Mouse (Mus musculus) midbrain, postnatal 0 days (tissue): ENCODE measurements at regions not wholly inside any gene's neighbourhood (a gene's known extent, or its start where the extent isn't known, plus 50 kb on each side); places are given as distances from the start of the nearest gene placed in this dataset.

Experiments
- ATAC-seq: fragments of 200-750 bp; cut with Nextera tagmentation; 2 replicates; pipeline ENCODE4 v1.8.0; 2017; ENCODE audit warnings: moderate number of reproducible peaks, mild to moderate bottlenecking, moderate TSS enrichment, moderate library complexity; ENCODE audit not compliant: low FRiP score
- DNase-seq: peaks from one replicate; pipeline ENCODE4 v3.0.0-alpha.2; 2015; ENCODE audit warnings: low spot score
- H3K27ac ChIP-seq: fragments of 300-500 bp; sonication (generic); 2 replicates; pipeline ENCODE4 v1.5.1; 2014; ENCODE audit warnings: low read depth, mild to moderate bottlenecking, low read length, mixed read lengths
- H3K27me3 ChIP-seq: fragments of 300-500 bp; sonication (generic); 2 replicates; pipeline ENCODE4 v1.6.1; 2014; ENCODE audit warnings: low read length, control low read depth, mixed read lengths; ENCODE audit not compliant: insufficient read depth
- H3K36me3 ChIP-seq: fragments of 300-500 bp; sonication (generic); 2 replicates; pipeline ENCODE4 v1.6.1; 2014; ENCODE audit warnings: low read length, control low read depth, mixed read lengths; ENCODE audit not compliant: insufficient read depth
- H3K4me1 ChIP-seq: fragments of 300-500 bp; sonication (generic); 2 replicates; pipeline ENCODE4 v1.6.1; 2014; ENCODE audit warnings: mild to moderate bottlenecking, control low read depth, antibody characterized with exemption, low read length, mixed read lengths; ENCODE audit not compliant: insufficient read depth
- H3K4me2 ChIP-seq: fragments of 300-500 bp; sonication (generic); 2 replicates; pipeline ENCODE4 v1.6.1; 2014; ENCODE audit warnings: low read depth, mild to moderate bottlenecking, low read length, mixed read lengths; ENCODE audit not compliant: poor library complexity, severe bottlenecking
- H3K4me3 ChIP-seq: fragments of 300-500 bp; sonication (generic); 2 replicates; pipeline ENCODE4 v1.5.1; 2014; ENCODE audit warnings: low read depth, mild to moderate bottlenecking, low read length, moderate library complexity
- H3K9ac ChIP-seq: fragments of 300-500 bp; sonication (generic); replicated peaks from 2 replicates; pipeline ENCODE4 v1.6.1; 2014; ENCODE audit warnings: mild to moderate bottlenecking, low read length, moderate library complexity, mixed read lengths; ENCODE audit not compliant: poor library complexity, severe bottlenecking
- H3K9me3 ChIP-seq: fragments of 300-500 bp; sonication (generic); 2 replicates; pipeline ENCODE4 v1.6.1; 2016; ENCODE audit warnings: low read length, control low read depth
- CTCF ChIP-seq: IDR thresholded peaks from 2 replicates; pipeline ENCODE4 v1.5.1; 2016; ENCODE audit warnings: antibody characterized with exemption, mild to moderate bottlenecking
- WGBS: fragments of 180-500 bp; shearing (Covaris S2); extraction: QIAGEN DNeasy Blood & Tissue Kit; methylation state at CpG from one replicate; pipeline ENCODE4 v1.1.7; 2014; 5-methylcytosine and 5-hydroxymethylcytosine counted together

GRCm38 (mm10) chr13:43863581-43864100 lies 79.1 kb downstream of the Cd83 start:
- no peaks in the 10 kb centered on the region for H3K9me3 ChIP-seq
- H3K27ac ChIP-seq, result 0 out of 2 replicates have a peak overlapping the region, but pooled peaks have one; percentile 21
- TF ChIP-seq CTCF, result no peak
- no peak overlapping the region for H3K9ac ChIP-seq
- DNase-seq, result no peak
- no peak overlapping the region for H3K4me3 ChIP-seq
- H3K4me1 ChIP-seq, result peaks cover 6% of the 10 kb centered on the region; the same call in 1 of the 2 replicates
- ATAC-seq, result no peak
- H3K27me3 ChIP-seq, result no peaks in the 10 kb centered on the region
- H3K4me2 ChIP-seq, result peak overlapping the region; percentile 55; the same call in 1 of the 2 replicates
- 72% methylated on average over 7 of the region's 7 CpGs for WGBS
- H3K36me3 ChIP-seq, result no peaks in the 10 kb centered on the region

GRCm38 (mm10) chr13:43864153-43864861 lies 79.7 kb downstream of the Cd83 start:
- 2% methylated on average over 35 of the region's 35 CpGs for WGBS
- H3K9me3 ChIP-seq, result no peaks in the 10 kb centered on the region
- peak overlapping the region; percentile 55 for H3K4me2 ChIP-seq
- DNase-seq (peak; percentile 98), ATAC-seq (peak; percentile 100)
- 0 out of 2 replicates have a peak overlapping the region, but pooled peaks have one; percentile 21 for H3K27ac ChIP-seq
- peak; percentile 100 for TF ChIP-seq CTCF
- no peak overlapping the region for H3K9ac ChIP-seq
- no peaks in the 10 kb centered on the region for H3K36me3 ChIP-seq
- peak overlapping the region; percentile 25 for H3K4me3 ChIP-seq
- H3K27me3 ChIP-seq, result no peaks in the 10 kb centered on the region
- peaks cover 6% of the 10 kb centered on the region; the same call in 1 of the 2 replicates for H3K4me1 ChIP-seq

- no peaks in the 10 kb centered on the region for H3K9me3 ChIP-seq
- 0 out of 2 replicates have a peak overlapping the region, but pooled peaks have one; percentile 34 for H3K9ac ChIP-seq
- WGBS, result 4% methylated on average over 20 of the region's 20 CpGs
- TF ChIP-seq CTCF, result no peak
- H3K4me3 ChIP-seq, result peak overlapping the region; percentile 25
- 0 out of 2 replicates have a peak overlapping the region, but pooled peaks have one; percentile 26 for H3K27ac ChIP-seq
- H3K4me2 ChIP-seq, result peak overlapping the region; percentile 55
- no peaks in the 10 kb centered on the region for H3K36me3 ChIP-seq
- H3K4me1 ChIP-seq, result peaks cover 6% of the 10 kb centered on the region; the same call in 1 of the 2 replicates
- ATAC-seq (peak; percentile 8; the same call in 1 of the 2 replicates), DNase-seq (no peak)
- H3K27me3 ChIP-seq, result no peaks in the 10 kb centered on the region
Observed at GRCm38 (mm10) chr13:43865036-43865435, 80.5 kb downstream of the Cd83 start.

- Histone ChIP-seq H3K9ac (no peak overlapping the region), H3K4me1 (no peaks in the 10 kb centered on the region), H3K27me3 (no peaks in the 10 kb centered on the region), H3K4me2 (no peak overlapping the region), H3K27ac (no peak overlapping the region), H3K4me3 (no peak overlapping the region), H3K9me3 (no peaks in the 10 kb centered on the region), H3K36me3 (no peaks in the 10 kb centered on the region)
- no peak for ATAC-seq
- TF ChIP-seq CTCF, result peak; percentile 29; the same call in 1 of the 2 replicates
- no peak for DNase-seq
- WGBS, result 85% methylated on average over 9 of the region's 9 CpGs
Observed at GRCm38 (mm10) chr13:43875895-43876294, 91.3 kb downstream of the Cd83 start.

GRCm38 (mm10) chr13:43887284-43887683 lies 102.7 kb downstream of the Cd83 start:
- Histone ChIP-seq H3K4me1 (no peaks in the 10 kb centered on the region), H3K36me3 (no peaks in the 10 kb centered on the region), H3K4me2 (no peak overlapping the region), H3K27me3 (no peaks in the 10 kb centered on the region), H3K4me3 (no peak overlapping the region), H3K9ac (no peak overlapping the region), H3K27ac (no peak overlapping the region), H3K9me3 (no peaks in the 10 kb centered on the region)
- TF ChIP-seq CTCF, result no peak
- WGBS, result 89% methylated on average over 3 of the region's 3 CpGs
- no peak for ATAC-seq
- no peak for DNase-seq

GRCm38 (mm10) chr13:43891928-43892327 lies 107.4 kb downstream of the Cd83 start:
- Histone ChIP-seq H3K36me3 (no peaks in the 10 kb centered on the region), H3K9ac (no peak overlapping the region), H3K4me3 (no peak overlapping the region), H3K27me3 (no peaks in the 10 kb centered on the region), H3K9me3 (no peaks in the 10 kb centered on the region), H3K27ac (no peak overlapping the region), H3K4me2 (no peak overlapping the region), H3K4me1 (no peaks in the 10 kb centered on the region)
- ATAC-seq (no peak), DNase-seq (no peak)
- 83% methylated on average over 3 of the region's 3 CpGs for whole genome bisulfite sequencing
- TF ChIP-seq CTCF, result no peak
